Mouse (Mus musculus) stomach, postnatal 0 days (tissue): ENCODE data around the gene Tsga10.

Experiments
- CTCF ChIP-seq: IDR thresholded peaks from 2 replicates; pipeline ENCODE4 v1.5.1; 2016; ENCODE audit warnings: antibody characterized with exemption, low read depth, mild to moderate bottlenecking, moderate library complexity
- EP300 ChIP-seq: optimal IDR thresholded peaks from 2 replicates; pipeline ENCODE3; 2016; ENCODE audit warnings: antibody characterized with exemption

DNA sequence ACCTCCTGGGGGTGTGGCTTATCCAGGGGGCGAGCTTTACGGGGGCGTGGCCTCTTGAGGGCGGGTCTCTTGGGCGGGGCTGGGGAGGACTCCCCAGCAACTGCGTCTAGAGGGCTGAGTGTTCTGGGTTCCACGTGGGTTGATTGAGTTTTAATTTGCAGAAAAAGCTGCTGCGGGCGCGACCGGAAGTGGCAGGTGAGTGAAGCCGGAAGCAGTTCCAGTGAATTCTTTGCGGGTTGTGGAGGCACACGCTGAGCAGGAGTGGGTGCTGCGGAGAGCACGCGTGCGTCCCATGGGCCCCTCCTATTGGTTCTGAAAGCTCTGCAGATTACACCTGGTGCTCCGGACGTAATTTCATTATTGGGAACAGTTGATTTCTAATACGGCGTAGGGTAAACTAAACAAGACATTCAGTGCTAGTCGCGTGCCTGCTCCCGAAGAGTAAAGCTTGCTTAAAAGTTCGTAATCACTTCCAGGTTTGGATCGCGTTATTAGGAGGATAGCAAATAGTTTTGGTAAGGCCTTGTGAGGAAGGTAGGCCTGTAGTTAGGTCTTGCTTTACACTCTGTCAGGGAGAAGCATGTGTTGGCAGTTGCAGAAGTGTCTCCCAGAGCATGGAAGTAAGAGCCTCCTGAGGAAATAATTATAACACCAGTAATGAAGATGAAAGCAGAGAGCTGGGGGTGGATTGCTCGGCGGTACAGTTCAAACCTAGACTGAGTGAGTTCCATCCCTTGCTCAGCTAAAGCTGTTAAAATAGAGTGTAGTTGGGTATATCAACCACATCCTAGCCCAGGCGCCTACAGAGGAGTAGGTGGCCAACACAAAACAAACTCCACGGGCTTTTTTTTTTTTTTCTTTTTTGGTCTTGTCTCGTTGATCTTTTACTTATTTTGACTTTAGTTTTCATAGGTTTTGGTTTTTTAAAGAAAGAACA is 6.2 kb upstream of the Tsga10 start:
- 0 out of 2 replicates have a peak, but pooled peaks have one; percentile 4 for TF ChIP-seq CTCF
- TF ChIP-seq EP300 = no peak
